Mouse (Mus musculus) intestine, postnatal 0 days (tissue): Measurements from ENCODE around the gene Ric1. TPM values are rescaled to one million over a fixed set of nuclear protein-coding genes. Genes with fewer than 3 reads are reported as not detected.
A peak's percentile ranks its signal among the peaks of the same experiment; 100 is the strongest.

Experiments used
- ATAC-seq: fragments of 200-750 bp; cut with Nextera tagmentation; 2 replicates; pipeline ENCODE4 v1.8.0; 2017; ENCODE audit warnings: mild to moderate bottlenecking, moderate TSS enrichment, moderate library complexity
- H3K27ac ChIP-seq: fragments of 300-500 bp; sonication (generic); 2 replicates; pipeline ENCODE4 v1.5.1; 2014; ENCODE audit warnings: mild to moderate bottlenecking, low read depth, low read length, moderate library complexity
- H3K27me3 ChIP-seq: fragments of 300-500 bp; sonication (generic); replicated peaks from 2 replicates; pipeline ENCODE4 v1.6.1; 2014; ENCODE audit warnings: low read length, mixed read lengths; ENCODE audit not compliant: control insufficient read depth, insufficient read depth
- H3K36me3 ChIP-seq: fragments of 300-500 bp; sonication (generic); 2 replicates; pipeline ENCODE4 v1.6.1; 2014; ENCODE audit warnings: mild to moderate bottlenecking, moderate library complexity; ENCODE audit not compliant: control insufficient read depth, insufficient read depth
- H3K4me1 ChIP-seq: fragments of 300-500 bp; sonication (generic); replicated peaks from 2 replicates; pipeline ENCODE4 v1.6.1; 2014; ENCODE audit warnings: antibody characterized with exemption, low read length, mixed read lengths; ENCODE audit not compliant: control insufficient read depth, insufficient read depth
- H3K4me2 ChIP-seq: fragments of 300-500 bp; sonication (generic); replicated peaks from 2 replicates; pipeline ENCODE4 v1.6.1; 2014; ENCODE audit warnings: low read depth, mild to moderate bottlenecking, moderate library complexity
- H3K4me3 ChIP-seq: fragments of 300-500 bp; sonication (generic); 2 replicates; pipeline ENCODE4 v1.5.1; 2014; ENCODE audit warnings: low read depth, low read length
- H3K9ac ChIP-seq: fragments of 300-500 bp; sonication (generic); 2 replicates; pipeline ENCODE4 v1.6.1; 2014; ENCODE audit warnings: mild to moderate bottlenecking, low read depth, low read length
- H3K9me3 ChIP-seq: fragments of 300-500 bp; sonication (generic); 2 replicates; pipeline ENCODE4 v1.6.1; 2016; ENCODE audit warnings: mixed run types; ENCODE audit not compliant: control insufficient read depth
- CTCF ChIP-seq: sonication (generic); IDR thresholded peaks from 2 replicates; pipeline ENCODE4 v1.5.1; 2016; ENCODE audit warnings: low read depth, mild to moderate bottlenecking, control low read depth, antibody characterized with exemption, moderate library complexity
- WGBS: fragments of 180-500 bp; shearing (Covaris S2); extraction: QIAGEN DNeasy Blood & Tissue Kit; methylation state at CpG from one replicate; pipeline ENCODE4 v1.1.7; 2014; 5-methylcytosine and 5-hydroxymethylcytosine counted together
- polyA plus RNA-seq: library from polyadenylated mRNA; unstranded; fragments of >200 nt; fragmentation: Nextera tagmentation; extraction: Ambion mirVana; gene quantifications from 2 replicates; pipeline ENCODE4 v1.2.1, GENCODE M21; 2015

The Ric1 gene
- polyA plus RNA-seq, 1 experiment from 2014 or later: 10.2 TPM

DNA sequence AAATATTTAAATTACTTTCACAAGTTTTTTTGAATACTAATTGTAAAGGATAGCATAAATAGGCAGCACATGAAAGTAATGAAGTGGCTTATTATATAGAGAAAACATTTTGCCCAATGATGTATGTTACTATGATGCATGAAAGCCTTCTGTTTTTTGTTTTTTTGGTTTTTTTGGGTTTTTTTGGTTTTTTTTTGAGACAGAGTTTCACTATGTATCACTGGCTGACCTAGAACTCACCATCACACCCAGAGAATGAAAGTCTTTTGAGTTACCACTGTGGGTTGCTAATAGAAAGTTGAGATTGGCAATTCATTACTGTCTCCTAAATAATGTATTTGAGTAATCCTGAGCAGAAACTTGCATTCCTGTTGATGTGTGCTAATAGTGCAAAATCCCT, 4.8 kb downstream of the Ric1 start:
- no peaks in the 10 kb centered on the region for H3K36me3 ChIP-seq
- H3K9ac ChIP-seq: no peak overlapping the region
- no peaks in the 10 kb centered on the region for H3K9me3 ChIP-seq
- no peak overlapping the region for H3K4me2 ChIP-seq
- H3K27ac ChIP-seq: no peak overlapping the region
- H3K27me3 ChIP-seq: no peaks in the 10 kb centered on the region
- no peaks in the 10 kb centered on the region for H3K4me1 ChIP-seq
- no peak overlapping the region for H3K4me3 ChIP-seq
- TF ChIP-seq CTCF: no peak
- no peak for ATAC-seq

DNA sequence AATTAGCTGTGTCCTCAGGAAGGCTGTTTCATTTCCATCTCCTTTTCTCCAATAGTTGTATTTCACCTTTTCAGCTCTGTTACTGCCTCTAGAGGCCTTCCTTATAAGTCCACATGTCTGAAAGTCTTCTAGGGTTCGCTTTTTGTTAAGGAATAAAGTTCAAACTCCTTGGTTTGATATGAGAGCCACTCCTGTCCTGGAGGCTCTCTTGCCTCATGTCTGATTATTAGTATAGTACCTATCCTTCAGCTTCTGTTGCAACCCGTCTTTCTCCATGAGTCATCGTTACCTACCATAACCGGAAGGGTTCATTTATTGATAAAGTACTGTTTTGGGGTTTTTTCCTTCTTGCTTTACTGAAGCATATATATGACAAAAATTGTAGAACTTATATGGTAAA, 5.2 kb downstream of the Ric1 start:
- WGBS: 51% methylated on average over 4 of the region's 4 CpGs
- Histone ChIP-seq H3K4me1 (no peaks in the 10 kb centered on the region), H3K36me3 (no peaks in the 10 kb centered on the region), H3K9me3 (no peaks in the 10 kb centered on the region), H3K27ac (no peak overlapping the region), H3K4me2 (no peak overlapping the region), H3K27me3 (no peaks in the 10 kb centered on the region), H3K4me3 (no peak overlapping the region), H3K9ac (no peak overlapping the region)
- ATAC-seq: peak; percentile 87
- TF ChIP-seq CTCF: peak; percentile 49

- no peak for TF ChIP-seq CTCF
- H3K4me2 ChIP-seq: no peak overlapping the region
- WGBS: 88% methylated on average over 2 of the region's 2 CpGs
- H3K27ac ChIP-seq: no peak overlapping the region
- H3K9ac ChIP-seq: no peak overlapping the region
- no peak for ATAC-seq
- H3K4me1 ChIP-seq: no peaks in the 10 kb centered on the region
- H3K4me3 ChIP-seq: no peak overlapping the region
- no peaks in the 10 kb centered on the region for H3K27me3 ChIP-seq
- peaks cover 1% of the 10 kb centered on the region; the same call in 1 of the 2 replicates for H3K36me3 ChIP-seq
- no peaks in the 10 kb centered on the region for H3K9me3 ChIP-seq
Measured at GRCm38 (mm10) chr19:29528568-29528967, 6.5 kb downstream of the Ric1 start.

- TF ChIP-seq CTCF: no peak
- Histone ChIP-seq H3K36me3 (peaks cover 22% of the 10 kb centered on the region), H3K4me2 (no peak overlapping the region), H3K9ac (no peak overlapping the region), H3K4me3 (no peak overlapping the region), H3K4me1 (no peaks in the 10 kb centered on the region), H3K27me3 (no peaks in the 10 kb centered on the region), H3K9me3 (no peaks in the 10 kb centered on the region), H3K27ac (no peak overlapping the region)
- 80% methylated on average over 5 of the region's 5 CpGs for WGBS
- ATAC-seq: no peak
Measured at GRCm38 (mm10) chr19:29534030-29534429, 11.9 kb downstream of the Ric1 start.

DNA sequence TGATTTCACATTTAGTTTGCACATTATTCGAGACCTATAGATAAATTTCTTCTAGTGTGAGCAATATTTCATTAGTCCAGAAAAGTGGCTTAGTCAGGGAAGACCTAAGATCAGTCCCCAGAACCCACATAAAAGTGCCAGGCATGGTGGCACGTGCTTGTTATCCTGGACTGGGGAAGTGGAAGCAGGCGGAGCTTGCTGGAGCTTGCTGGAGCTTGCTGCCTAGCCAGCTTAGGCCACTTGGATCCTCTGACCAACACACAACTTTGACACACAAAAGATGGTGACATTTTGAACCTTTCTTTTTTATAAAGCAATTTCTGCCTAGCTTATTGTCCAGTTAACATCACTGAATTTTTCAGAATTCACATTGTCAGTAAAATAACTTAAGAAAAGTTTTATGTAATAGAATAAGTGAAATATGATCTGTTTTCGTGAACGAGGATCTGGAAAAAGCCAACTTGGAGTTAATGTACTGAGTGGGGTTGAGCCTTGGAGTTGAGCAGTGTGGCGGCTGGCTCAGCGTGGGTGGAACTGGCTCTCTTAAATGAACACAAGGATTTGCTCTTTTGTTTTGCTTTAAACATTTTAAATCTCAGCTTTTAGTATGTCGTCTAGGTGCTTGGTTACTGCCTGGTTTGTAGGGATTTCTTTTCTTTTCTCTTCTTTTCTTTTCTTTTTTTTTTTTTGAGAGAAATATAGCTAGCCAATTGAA, 20.3 kb downstream of the Ric1 start:
- no peak overlapping the region for H3K4me2 ChIP-seq
- 73% methylated on average over 8 of the region's 8 CpGs for WGBS
- H3K4me1 ChIP-seq: no peaks in the 10 kb centered on the region
- H3K27ac ChIP-seq: no peak overlapping the region
- no peak overlapping the region for H3K4me3 ChIP-seq
- no peak overlapping the region for H3K9ac ChIP-seq
- H3K36me3 ChIP-seq: 0 out of 2 replicates have a peak, but pooled peaks cover 6% of the 10 kb centered on the region
- TF ChIP-seq CTCF: no peak
- no peaks in the 10 kb centered on the region for H3K9me3 ChIP-seq
- no peaks in the 10 kb centered on the region for H3K27me3 ChIP-seq
- no peak for ATAC-seq

- H3K9ac ChIP-seq: no peak overlapping the region
- ATAC-seq: no peak
- no peak overlapping the region for H3K4me2 ChIP-seq
- WGBS: 94% methylated on average over 6 of the region's 6 CpGs
- H3K9me3 ChIP-seq: no peaks in the 10 kb centered on the region
- no peaks in the 10 kb centered on the region for H3K27me3 ChIP-seq
- H3K36me3 ChIP-seq: 0 out of 2 replicates have a peak, but pooled peaks cover 6% of the 10 kb centered on the region
- H3K4me3 ChIP-seq: no peak overlapping the region
- H3K27ac ChIP-seq: no peak overlapping the region
- no peaks in the 10 kb centered on the region for H3K4me1 ChIP-seq
- TF ChIP-seq CTCF: no peak
Measured at GRCm38 (mm10) chr19:29544026-29544425, 21.9 kb downstream of the Ric1 start.

DNA sequence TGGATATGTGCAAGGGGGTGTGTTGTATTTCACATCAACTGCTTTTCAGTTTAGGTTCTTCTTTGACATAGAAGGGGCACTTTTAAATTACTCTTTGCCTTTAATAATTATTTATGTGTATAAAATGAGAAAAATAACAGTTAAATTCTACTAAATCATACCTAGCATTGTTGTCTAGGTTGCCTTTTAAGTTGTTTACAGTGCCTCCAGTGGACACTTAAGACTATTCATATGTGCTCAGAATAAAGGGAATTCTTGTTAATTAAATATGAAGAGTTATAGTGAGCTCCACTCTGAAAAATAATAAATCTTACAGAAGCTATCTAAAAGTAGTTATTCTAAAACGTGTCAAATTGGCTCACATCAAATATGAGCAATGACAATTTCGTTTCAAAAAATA, 28.5 kb downstream of the Ric1 start:
- no peak for ATAC-seq
- 96% methylated on average over 2 of the region's 2 CpGs for WGBS
- no peak for TF ChIP-seq CTCF
- H3K36me3 ChIP-seq: no peaks in the 10 kb centered on the region
- no peaks in the 10 kb centered on the region for H3K9me3 ChIP-seq
- no peak overlapping the region for H3K27ac ChIP-seq
- no peak overlapping the region for H3K4me3 ChIP-seq
- H3K9ac ChIP-seq: no peak overlapping the region
- H3K4me2 ChIP-seq: no peak overlapping the region
- no peaks in the 10 kb centered on the region for H3K27me3 ChIP-seq
- H3K4me1 ChIP-seq: no peaks in the 10 kb centered on the region
